Mouse (Mus musculus): ENCODE measurements around the gene Olfr769.
"Not testable (repeated sequence)": the region's sequence is repeated elsewhere in the genome, so short reads cannot be mapped to it uniquely, and the experiment has no call there.

The Olfr769 gene

GRCm38 (mm10) chr10:129117761-129118160 is at the start of gene Olfr769:
Gene Olfr769, minus strand, starts transcription at chr10:129117861.
- DNase-seq (ENCODE audit: low read depth, low spot score): no peak

DNA sequence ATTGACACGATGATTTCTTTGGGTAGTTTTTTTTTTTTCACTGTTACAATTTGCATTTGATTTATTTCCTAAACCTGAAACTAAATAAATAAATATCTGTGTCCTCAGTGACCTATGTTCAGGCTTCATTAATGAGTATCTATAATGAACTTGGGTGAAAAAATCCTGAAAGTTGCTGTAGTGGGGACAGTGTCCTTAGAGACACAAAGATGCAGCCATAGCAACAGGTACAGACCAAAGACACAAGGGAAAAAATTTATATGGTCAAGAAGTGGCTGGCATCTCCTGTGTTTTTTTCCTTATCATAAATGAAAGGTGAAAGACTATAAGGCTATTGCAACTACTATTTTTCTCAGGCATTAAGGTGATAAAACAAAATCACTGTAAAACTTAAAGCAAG is 47.0 kb upstream of the Olfr769 start, which contains the start of gene Olfr771:
TSS of gene Olfr771 (minus strand) at position 101 of the 400 bp plus-strand sequence.
- DNase-seq (ENCODE audit: low read depth, low spot score): no peak

- no peak for DNase-seq (ENCODE audit: low read depth, low spot score)
Measured at GRCm38 (mm10) chr10:129138898-129139297, 21.2 kb upstream of the Olfr769 start, which contains the start of gene Olfr770. Gene Olfr770, minus strand, starts transcription at chr10:129138998.

- DNase-seq (ENCODE audit: low read depth, low spot score): no peak
Measured at GRCm38 (mm10) chr10:129115146-129115545, 2.5 kb downstream of the Olfr769 start.

DNA sequence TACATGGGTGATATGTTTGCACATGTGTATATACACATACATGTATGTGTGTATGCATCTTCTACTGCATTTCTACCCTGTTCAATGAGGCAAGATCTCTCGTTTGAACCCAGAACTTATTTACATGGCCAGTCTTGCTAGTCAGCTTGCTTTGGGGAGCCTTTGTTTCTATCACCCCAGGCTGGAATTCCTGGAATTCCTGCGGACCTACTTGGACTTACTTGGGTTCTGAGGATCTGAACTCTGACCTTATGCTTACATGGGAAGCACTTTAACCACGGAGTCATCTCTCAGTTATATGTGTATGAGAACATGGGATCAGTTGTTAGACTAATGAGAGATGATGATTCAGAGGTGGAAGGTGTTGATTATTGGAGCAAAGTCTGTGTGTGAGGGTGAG is 16.4 kb downstream of the Olfr769 start:
- DNase-seq (ENCODE audit: low read depth, low spot score): peak; percentile 6

DNA sequence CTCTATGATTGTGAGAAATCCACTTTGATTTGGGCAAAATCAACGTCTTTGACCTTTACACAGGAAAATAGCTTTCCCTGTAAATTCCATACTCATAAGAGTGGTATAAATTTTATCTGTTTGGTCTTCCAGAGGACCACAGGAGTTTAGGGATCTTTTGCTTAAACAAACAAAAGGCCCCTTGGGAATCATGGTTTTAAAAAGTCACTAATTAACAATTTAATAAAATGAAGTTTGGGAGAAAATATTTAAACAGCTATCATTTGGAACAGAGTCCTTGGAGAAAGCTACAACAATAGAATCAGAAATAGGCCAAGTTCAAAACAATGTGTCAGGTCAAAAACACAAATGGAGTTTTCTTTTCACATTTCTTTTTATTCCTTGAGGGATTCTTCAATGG is 18.4 kb downstream of the Olfr769 start, which contains the start of gene Olfr768:
TSS of gene Olfr768 (minus strand) at position 101 of the 400 bp plus-strand sequence.
- DNase-seq (ENCODE audit: low read depth, low spot score): no peak

DNA sequence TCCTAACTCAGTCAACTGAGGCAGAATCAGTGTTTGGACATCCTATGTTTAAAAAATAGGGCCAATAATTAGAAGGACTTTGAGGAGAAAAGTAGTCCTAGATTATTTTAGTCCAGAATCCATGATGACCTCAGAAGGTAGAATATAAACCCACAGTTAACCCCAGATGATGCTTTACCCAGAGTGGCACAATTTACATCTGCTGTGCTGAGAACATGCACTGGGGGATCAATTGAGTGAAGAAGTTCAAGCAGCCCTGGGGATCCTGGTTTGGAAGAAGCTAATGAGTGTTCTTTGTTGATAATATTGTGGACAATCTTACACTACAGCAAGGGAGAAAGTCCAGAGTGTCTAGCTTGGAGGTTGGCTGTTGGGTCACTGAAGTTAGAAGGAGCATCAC is 34.9 kb downstream of the Olfr769 start, which contains the start of gene Olfr767:
TSS of gene Olfr767 (minus strand) at position 101 of the 400 bp plus-strand sequence.
- not testable (repeated sequence) for DNase-seq (ENCODE audit: low read depth, low spot score)

DNA sequence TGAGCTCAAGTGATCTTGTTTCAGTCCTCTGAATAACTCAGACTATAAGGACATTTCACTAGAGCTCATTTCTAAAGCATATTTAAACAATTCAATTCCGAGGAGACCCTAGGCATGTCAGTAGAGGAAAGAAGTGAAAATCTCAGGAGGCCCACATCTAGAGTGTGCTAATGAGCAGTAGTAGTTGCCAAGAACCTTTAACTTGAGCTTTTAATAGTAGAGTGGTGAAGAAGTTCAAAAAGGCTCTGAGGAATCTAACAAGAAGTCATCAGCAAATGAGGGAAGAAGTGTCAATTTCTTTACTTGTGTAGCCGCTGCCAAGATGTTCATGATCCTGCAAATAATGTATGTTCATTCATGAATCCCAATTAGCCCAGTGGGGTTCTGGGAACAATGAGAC is 48.8 kb downstream of the Olfr769 start, which contains the start of gene Olfr766-ps1:
TSS of gene Olfr766-ps1 (minus strand) at position 101 of the 400 bp plus-strand sequence.
- DNase-seq (ENCODE audit: low read depth, low spot score): no peak
